Mouse (Mus musculus): Measurements from ENCODE around the gene 2310057M21Rik. TPM values are rescaled to one million over a fixed set of nuclear protein-coding genes. Genes with fewer than 3 reads are reported as not detected.
"Not testable (repeated sequence)": the region's sequence is repeated elsewhere in the genome, so short reads cannot be mapped to it uniquely, and the experiment has no call there.

Gene 2310057M21Rik
- total and polyA plus RNA-seq, 2 experiments, result 1.7 to 3.7 TPM

DNA sequence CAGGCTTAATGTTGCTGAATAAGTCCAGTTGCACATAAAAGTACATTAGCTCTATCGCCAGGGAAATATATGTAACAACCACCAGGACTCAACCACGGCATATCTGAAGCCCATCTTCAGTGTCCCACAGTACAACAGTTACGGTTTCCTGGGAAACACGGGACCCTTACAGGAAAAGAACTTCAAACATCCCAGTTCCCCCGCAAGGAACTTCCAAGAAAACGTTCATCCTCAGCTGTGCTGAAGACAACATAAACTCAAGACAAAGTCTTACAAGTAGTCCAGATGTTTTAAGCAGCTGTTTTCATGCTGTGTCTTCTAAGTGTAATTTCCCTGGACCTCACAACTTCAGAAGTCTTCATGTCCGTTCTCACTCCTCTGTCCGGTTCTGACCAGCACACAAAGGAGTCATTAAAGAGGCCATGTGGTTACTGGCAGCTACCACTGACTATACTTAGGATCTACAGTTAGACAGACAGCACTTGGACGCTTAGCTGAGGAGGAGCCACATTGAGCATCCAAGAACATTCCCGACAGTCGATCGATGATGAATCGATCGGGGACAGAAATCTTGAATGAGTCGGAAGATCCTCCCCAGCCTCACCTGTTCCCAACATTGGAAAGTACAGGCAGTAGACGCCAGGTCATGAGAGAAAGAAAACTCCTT, 46.9 kb upstream of the 2310057M21Rik start:
- TF ChIP-seq POLR2A (IDR thresholded peaks at IDR 0.05; ENCODE audit: extremely low read depth, insufficient read depth, low read length) (no peak), CTCF (IDR thresholded peaks at IDR 0.05; ENCODE audit: low read depth, low read length) (no peak)
- 11% methylated on average over 16 of the region's 16 CpGs for WGBS
- H3K4me1 ChIP-seq (ENCODE audit: control insufficient read depth, insufficient read depth, low read length), result peaks cover 12% of the 10 kb centered on the region
- H3K79me2 ChIP-seq (ENCODE audit: control insufficient read depth, insufficient read depth, low read length), result peaks cover 18% of the 10 kb centered on the region
- no peaks in the 10 kb centered on the region for H3K36me3 ChIP-seq (ENCODE audit: control insufficient read depth, insufficient read depth, low read length)
- H3K9ac ChIP-seq (ENCODE audit: low read depth, low read length), result peak overlapping the region; percentile 95
- H3K4me3 ChIP-seq (ENCODE audit: insufficient read depth, low read depth, low read length), result peak overlapping the region; percentile 81
- peak overlapping the region; percentile 65; the same call in 1 of the 2 replicates for H3K27ac ChIP-seq (replicated peaks; ENCODE audit: insufficient read depth, low read depth, low read length)
- DNase-seq (ENCODE audit: extremely low read depth, low read depth, low spot score), result peak; percentile 56
- no peaks in the 10 kb centered on the region for H3K27me3 ChIP-seq (ENCODE audit: control insufficient read depth, insufficient read depth, low read length)

DNA sequence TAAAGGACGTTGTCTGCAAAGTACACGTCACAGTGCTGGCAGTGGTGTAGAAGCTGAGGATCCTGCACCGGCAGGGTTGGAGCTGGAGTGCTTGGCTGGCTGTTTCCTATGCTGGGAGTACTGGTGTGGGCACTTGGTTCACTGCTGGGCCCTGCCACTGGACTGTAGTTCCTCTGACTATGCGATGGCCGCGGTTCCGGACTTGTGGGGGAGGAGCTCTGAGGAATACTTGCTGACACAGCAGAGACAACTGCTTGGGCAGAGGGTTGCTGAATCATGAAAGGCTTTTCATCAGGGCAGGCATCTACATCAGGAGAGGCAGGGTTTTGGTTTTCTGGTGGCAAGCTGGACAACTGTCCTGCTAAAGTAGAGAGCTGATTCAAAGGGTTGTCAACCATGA, 29.2 kb upstream of the 2310057M21Rik start:
- H3K36me3 ChIP-seq (ENCODE audit: control insufficient read depth, insufficient read depth, low read length), result peaks cover 34% of the 10 kb centered on the region
- H3K4me3 ChIP-seq (ENCODE audit: insufficient read depth, low read depth, low read length); DNase-seq (ENCODE audit: extremely low read depth, low read depth, low spot score); H3K79me2 ChIP-seq (ENCODE audit: control insufficient read depth, insufficient read depth, low read length); H3K27me3 ChIP-seq (ENCODE audit: control insufficient read depth, insufficient read depth, low read length); H3K9ac ChIP-seq (ENCODE audit: low read depth, low read length); H3K27ac ChIP-seq (replicated peaks; ENCODE audit: insufficient read depth, low read depth, low read length); H3K4me1 ChIP-seq (ENCODE audit: control insufficient read depth, insufficient read depth, low read length): not testable (repeated sequence)
- 83% methylated on average over 7 of the region's 7 CpGs for WGBS

DNA sequence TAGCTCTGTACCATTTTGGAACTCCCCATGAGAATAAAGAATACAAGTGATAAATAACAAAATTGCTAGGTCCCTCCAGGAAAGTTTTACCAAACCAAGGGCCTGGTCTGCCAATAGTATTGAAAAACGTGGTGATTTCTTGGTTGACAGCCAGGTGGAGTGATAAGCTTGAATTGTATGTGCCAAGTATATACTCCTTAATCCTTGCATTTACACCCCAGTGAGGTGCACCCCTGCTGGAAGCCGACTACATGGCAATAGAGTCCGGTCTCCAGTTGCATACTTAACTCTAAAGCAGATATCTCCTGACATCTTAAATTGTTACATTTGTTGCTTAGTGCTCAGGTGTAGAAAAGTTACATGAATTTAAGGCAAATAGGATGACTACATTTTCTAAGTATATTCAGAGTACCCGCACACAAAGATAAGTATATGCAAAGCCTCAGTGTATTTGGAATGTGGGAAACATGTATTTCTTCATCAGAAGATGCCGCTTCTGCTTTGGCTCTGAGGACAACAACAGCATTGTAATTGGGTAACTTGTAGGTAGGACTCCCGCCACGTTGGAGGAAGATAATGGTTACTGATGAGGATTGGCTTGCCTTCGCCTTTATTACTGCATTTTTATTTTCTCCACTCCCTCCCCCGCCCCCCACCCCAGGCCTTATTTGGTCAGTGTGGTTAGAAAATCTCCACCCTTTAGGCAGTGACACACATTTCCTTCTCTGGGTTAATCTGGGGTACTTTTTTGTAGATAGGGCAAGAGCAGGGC, 9.5 kb upstream of the 2310057M21Rik start:
- no peak overlapping the region for H3K27ac ChIP-seq (replicated peaks; ENCODE audit: insufficient read depth, low read depth, low read length)
- WGBS, result 77% methylated on average over 9 of the region's 9 CpGs
- H3K4me1 ChIP-seq (ENCODE audit: control insufficient read depth, insufficient read depth, low read length), result peaks cover 3% of the 10 kb centered on the region; the same call in 1 of the 2 replicates
- H3K4me3 ChIP-seq (ENCODE audit: insufficient read depth, low read depth, low read length), result no peak overlapping the region
- no peak overlapping the region for H3K9ac ChIP-seq (ENCODE audit: low read depth, low read length)
- peak; percentile 30 for DNase-seq (ENCODE audit: extremely low read depth, low read depth, low spot score)
- H3K27me3 ChIP-seq (ENCODE audit: control insufficient read depth, insufficient read depth, low read length), result no peaks in the 10 kb centered on the region
- TF ChIP-seq CTCF (IDR thresholded peaks at IDR 0.05; ENCODE audit: low read depth, low read length) (no peak), POLR2A (IDR thresholded peaks at IDR 0.05; ENCODE audit: extremely low read depth, insufficient read depth, low read length) (no peak)
- peaks cover 4% of the 10 kb centered on the region; the same call in 1 of the 2 replicates for H3K79me2 ChIP-seq (ENCODE audit: control insufficient read depth, insufficient read depth, low read length)
- peaks cover 1% of the 10 kb centered on the region; the same call in 1 of the 2 replicates for H3K36me3 ChIP-seq (ENCODE audit: control insufficient read depth, insufficient read depth, low read length)

DNA sequence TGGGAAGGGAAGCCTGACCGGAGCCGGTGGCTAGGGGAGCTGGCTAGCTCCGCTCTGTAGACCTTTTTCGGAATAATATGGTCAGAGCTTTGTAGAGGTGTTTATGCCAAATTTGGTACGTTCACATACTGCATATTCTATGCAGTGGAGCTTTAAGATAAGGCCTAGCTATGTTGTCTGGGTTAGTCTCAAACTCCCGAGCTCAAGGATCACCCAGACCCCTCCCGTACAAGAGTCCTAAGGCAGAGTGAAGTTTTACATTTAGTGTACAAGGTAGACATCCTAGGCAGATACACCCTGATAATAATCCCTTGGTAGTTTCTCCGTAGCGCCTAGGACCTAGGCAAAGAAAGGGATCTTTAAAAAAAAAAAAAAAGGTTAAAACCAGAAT, 8.9 kb upstream of the 2310057M21Rik start:
- Histone ChIP-seq H3K79me2 (ENCODE audit: control insufficient read depth, insufficient read depth, low read length) (peaks cover 4% of the 10 kb centered on the region; the same call in 1 of the 2 replicates), H3K4me3 (ENCODE audit: insufficient read depth, low read depth, low read length) (peak overlapping the region; percentile 68), H3K9ac (ENCODE audit: low read depth, low read length) (peak overlapping the region; percentile 80), H3K4me1 (ENCODE audit: control insufficient read depth, insufficient read depth, low read length) (peaks cover 3% of the 10 kb centered on the region; the same call in 1 of the 2 replicates), H3K27ac (replicated peaks; ENCODE audit: insufficient read depth, low read depth, low read length) (peak overlapping the region; percentile 62), H3K27me3 (ENCODE audit: control insufficient read depth, insufficient read depth, low read length) (no peaks in the 10 kb centered on the region), H3K36me3 (ENCODE audit: control insufficient read depth, insufficient read depth, low read length) (peaks cover 1% of the 10 kb centered on the region; the same call in 1 of the 2 replicates)
- WGBS, result 7% methylated on average over 9 of the region's 9 CpGs
- TF ChIP-seq CTCF (IDR thresholded peaks at IDR 0.05; ENCODE audit: low read depth, low read length), result no peak
- TF ChIP-seq POLR2A (IDR thresholded peaks at IDR 0.05; ENCODE audit: extremely low read depth, insufficient read depth, low read length), result no peak
- no peak for DNase-seq (ENCODE audit: extremely low read depth, low read depth, low spot score)

DNA sequence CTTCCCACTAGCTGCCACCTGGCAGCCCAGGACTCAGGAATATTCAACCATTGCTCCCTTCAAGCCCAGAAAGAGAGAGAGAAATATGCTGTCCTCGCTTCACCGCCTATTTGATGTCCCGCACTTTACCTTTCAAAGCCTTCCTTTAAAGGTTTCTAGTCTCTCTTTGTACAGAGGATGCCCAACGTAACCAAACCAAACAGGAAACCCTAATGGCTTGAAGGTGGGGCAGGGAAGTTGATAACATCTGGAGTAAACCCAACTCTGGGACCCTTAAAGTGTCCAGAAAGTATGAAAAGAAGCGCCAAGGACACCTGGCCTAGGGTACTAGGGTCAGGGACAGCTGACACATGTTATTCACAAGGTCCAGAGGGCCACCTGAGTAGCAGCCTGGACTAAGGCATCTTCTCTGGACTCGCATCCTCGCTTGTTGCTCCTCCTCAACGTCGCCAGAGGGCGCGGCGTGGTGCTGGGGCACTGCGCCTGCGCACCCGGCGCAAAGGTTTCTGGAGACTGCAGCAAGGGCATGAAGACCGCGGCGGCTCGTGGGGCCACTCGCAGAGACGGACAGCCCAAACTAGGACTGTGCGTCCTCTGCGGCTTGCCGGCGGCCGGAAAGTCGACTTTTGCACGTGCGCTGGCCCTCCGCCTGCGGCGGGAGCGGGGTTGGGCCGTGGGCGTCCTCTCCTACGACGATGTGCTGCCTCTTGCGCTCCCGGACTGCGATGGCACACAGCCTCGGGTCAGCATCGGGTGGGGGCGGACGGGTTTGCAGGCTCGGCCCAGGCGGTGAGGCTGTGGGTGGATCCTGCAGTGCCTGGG, 8.3 kb upstream of the 2310057M21Rik start, which contains the start of gene Pstk:
TSS of gene Pstk (plus strand) at position 494 of the 822 bp plus-strand sequence.
- WGBS, result 5% methylated on average over 47 of the region's 47 CpGs

More for the DNA sequence above, 8.3 kb upstream of the 2310057M21Rik start, which contains the start of gene Pstk:
- Histone ChIP-seq H3K27ac (replicated peaks; ENCODE audit: insufficient read depth, low read depth, low read length) (peak within 1 kb of the TSS; percentile 62), H3K4me3 (ENCODE audit: insufficient read depth, low read depth, low read length) (peak within 1 kb of the TSS; percentile 68), H3K79me2 (ENCODE audit: control insufficient read depth, insufficient read depth, low read length) (peaks cover 4% of the 10 kb centered on the region; the same call in 1 of the 2 replicates), H3K27me3 (ENCODE audit: control insufficient read depth, insufficient read depth, low read length) (no peaks in the 10 kb centered on the region), H3K9ac (ENCODE audit: low read depth, low read length) (peak within 1 kb of the TSS; percentile 80), H3K4me1 (ENCODE audit: control insufficient read depth, insufficient read depth, low read length) (peaks cover 3% of the 10 kb centered on the region; the same call in 1 of the 2 replicates), H3K36me3 (ENCODE audit: control insufficient read depth, insufficient read depth, low read length) (peaks cover 1% of the 10 kb centered on the region; the same call in 1 of the 2 replicates)
- peak; percentile 80 for DNase-seq (ENCODE audit: extremely low read depth, low read depth, low spot score)
- TF ChIP-seq POLR2A (IDR thresholded peaks at IDR 0.05; ENCODE audit: extremely low read depth, insufficient read depth, low read length), result peak; percentile 83; the same call in 1 of the 2 replicates
- TF ChIP-seq CTCF (IDR thresholded peaks at IDR 0.05; ENCODE audit: low read depth, low read length), result peak; percentile 90

Measured in liver, adult 2 months (tissue).